Mouse (Mus musculus): ENCODE results near the gene Olfr1137.

Olfr1137 gene

DNA sequence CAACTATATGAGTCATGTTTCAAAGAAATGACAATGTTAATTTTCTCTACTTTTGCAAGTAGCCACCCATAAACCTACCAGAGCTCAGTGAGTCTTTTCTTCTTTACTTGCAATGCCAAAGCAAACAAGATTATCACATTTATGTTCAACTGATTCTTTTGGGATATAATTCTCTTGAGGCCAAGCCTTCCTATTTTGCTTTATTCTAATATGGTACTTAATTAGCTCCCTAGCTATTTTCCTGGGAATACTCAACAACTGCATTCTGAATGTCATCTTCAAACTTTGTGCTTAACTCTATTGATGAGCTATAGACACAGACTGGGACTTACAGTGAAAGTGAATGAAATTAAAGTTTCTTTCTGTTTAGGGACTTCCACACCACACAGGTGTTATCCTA is at the start of gene Olfr1137:
Gene Olfr1137 (minus strand): TSS at position 101 of the 400 bp plus-strand sequence.
- no peak for DNase-seq (ENCODE audit: low read depth, low spot score)

DNA sequence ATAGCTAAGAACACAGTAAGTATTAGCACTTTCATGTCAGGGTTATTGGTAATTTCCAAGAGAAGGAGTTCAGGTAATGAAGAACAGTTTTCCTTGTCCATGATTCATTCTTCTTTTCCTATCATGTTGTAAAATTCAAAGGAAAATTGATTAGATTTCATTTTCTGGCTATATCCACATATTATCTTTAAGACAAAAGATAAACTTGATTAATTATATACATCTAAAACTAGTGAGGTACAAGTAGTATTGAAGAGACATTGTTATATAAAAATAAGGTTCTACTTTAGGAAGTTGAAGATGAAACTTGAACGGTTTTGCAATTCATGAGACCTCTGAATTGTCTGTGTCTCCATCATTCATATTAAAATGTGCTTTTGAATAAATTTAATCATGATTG is 40.9 kb upstream of the Olfr1137 start, which contains the start of gene Olfr1141:
Gene Olfr1141 (minus strand): TSS at position 101 of the 400 bp plus-strand sequence.
- no peak for DNase-seq (ENCODE audit: low read depth, low spot score)

- DNase-seq (ENCODE audit: low read depth, low spot score) = no peak
Measured at GRCm38 (mm10) chr2:87743452-87743851, 30.5 kb upstream of the Olfr1137 start, which contains the start of gene Olfr1140. TSS of gene Olfr1140 (plus strand) at chr2:87743752.

- no peak for DNase-seq (ENCODE audit: low read depth, low spot score)
Measured at GRCm38 (mm10) chr2:87739878-87740277, 26.9 kb upstream of the Olfr1137 start, which contains the start of gene Olfr1138. TSS of gene Olfr1138 (minus strand) at chr2:87739978.

DNA sequence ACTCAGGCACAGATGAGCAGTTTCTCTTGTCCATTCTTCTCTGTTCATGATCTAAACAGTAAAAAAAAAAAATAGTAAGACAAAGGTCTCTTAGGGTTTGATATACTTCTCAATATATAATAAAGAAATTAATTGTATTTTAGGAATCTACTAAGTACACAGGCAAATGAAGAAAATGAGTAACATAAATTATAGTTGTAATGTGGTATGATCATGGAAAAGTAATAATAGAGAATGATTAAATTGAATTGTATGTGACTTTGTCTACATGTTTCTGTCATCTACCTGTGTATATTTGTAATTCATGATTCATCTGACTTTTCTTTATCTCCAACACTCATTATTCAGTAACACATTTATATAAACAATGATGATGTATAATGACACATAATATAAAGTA is 19.1 kb downstream of the Olfr1137 start, which contains the start of gene Olfr1136:
Gene Olfr1136 (minus strand): TSS at position 101 of the 400 bp plus-strand sequence.
- DNase-seq (ENCODE audit: low read depth, low spot score) = no peak

- no peak for DNase-seq (ENCODE audit: low read depth, low spot score)
Measured at GRCm38 (mm10) chr2:87673564-87673963, 39.4 kb downstream of the Olfr1137 start, which contains the start of gene Olfr1135. TSS of gene Olfr1135 (minus strand) at chr2:87673664.

All from mesoderm, embryonic 11.5 days (tissue).